Mouse (Mus musculus) hindbrain, postnatal 0 days (tissue): ENCODE measurements around the gene Gm21173. TPM values are rescaled to one million over a fixed set of nuclear protein-coding genes. Genes with fewer than 3 reads are reported as not detected.
"Not testable (repeated sequence)": the region's sequence is repeated elsewhere in the genome, so short reads cannot be mapped to it uniquely, and the experiment has no call there.

Experiments
- ATAC-seq: fragments of 200-750 bp; cut with Nextera tagmentation; 2 replicates; pipeline ENCODE4 v1.8.0; 2017; ENCODE audit warnings: mild to moderate bottlenecking, moderate TSS enrichment, moderate library complexity
- DNase-seq: peaks from one replicate; pipeline ENCODE4 v3.0.0-alpha.2; 2015; ENCODE audit warnings: low spot score
- H3K27ac ChIP-seq: fragments of 300-500 bp; sonication (generic); 2 replicates; pipeline ENCODE4 v1.5.1; 2014; ENCODE audit warnings: mild to moderate bottlenecking
- H3K27me3 ChIP-seq: fragments of 300-500 bp; sonication (generic); 2 replicates; pipeline ENCODE4 v1.6.1; 2014; ENCODE audit warnings: low read length, mixed read lengths; ENCODE audit not compliant: insufficient read depth
- H3K36me3 ChIP-seq: fragments of 300-500 bp; sonication (generic); 2 replicates; pipeline ENCODE4 v1.6.1; 2014; ENCODE audit warnings: low read length, mixed read lengths; ENCODE audit not compliant: insufficient read depth
- H3K4me1 ChIP-seq: fragments of 300-500 bp; sonication (generic); 2 replicates; pipeline ENCODE4 v1.6.1; 2014; ENCODE audit warnings: antibody characterized with exemption, low read length, mixed read lengths; ENCODE audit not compliant: insufficient read depth
- H3K4me2 ChIP-seq: fragments of 300-500 bp; sonication (generic); 2 replicates; pipeline ENCODE4 v1.6.1; 2014; ENCODE audit warnings: low read depth, mild to moderate bottlenecking, low read length, moderate library complexity, mixed read lengths
- H3K4me3 ChIP-seq: fragments of 300-500 bp; sonication (generic); 2 replicates; pipeline ENCODE4 v1.5.1; 2014; ENCODE audit warnings: low read length
- H3K9ac ChIP-seq: fragments of 300-500 bp; sonication (generic); replicated peaks from 2 replicates; pipeline ENCODE4 v1.6.1; 2014; ENCODE audit warnings: mild to moderate bottlenecking, low read length, moderate library complexity, mixed read lengths
- H3K9me3 ChIP-seq: fragments of 300-500 bp; sonication (generic); 2 replicates; pipeline ENCODE4 v1.6.1; 2016; ENCODE audit warnings: low read length, mixed read lengths
- WGBS: fragments of 180-500 bp; shearing (Covaris S2); extraction: QIAGEN DNeasy Blood & Tissue Kit; methylation state at CpG from one replicate; pipeline ENCODE4 v1.1.7; 2014; 5-methylcytosine and 5-hydroxymethylcytosine counted together
- polyA plus RNA-seq: library from polyadenylated mRNA; unstranded; fragments of >200 nt; fragmentation: Nextera tagmentation; extraction: Ambion mirVana; gene quantifications from 2 replicates; pipeline ENCODE4 v1.2.1, GENCODE M21; 2015
- total RNA-seq: library from RNA; depleted of rRNA; stranded (reverse); fragments of >200 nt; gene quantifications from 2 replicates; pipeline ENCODE4 v1.2.3, GENCODE M21; 2014; rRNA removed

The Gm21173 gene
- total RNA-seq (not detected in 2 replicates), polyA plus RNA-seq (not detected in 2 replicates)

DNA sequence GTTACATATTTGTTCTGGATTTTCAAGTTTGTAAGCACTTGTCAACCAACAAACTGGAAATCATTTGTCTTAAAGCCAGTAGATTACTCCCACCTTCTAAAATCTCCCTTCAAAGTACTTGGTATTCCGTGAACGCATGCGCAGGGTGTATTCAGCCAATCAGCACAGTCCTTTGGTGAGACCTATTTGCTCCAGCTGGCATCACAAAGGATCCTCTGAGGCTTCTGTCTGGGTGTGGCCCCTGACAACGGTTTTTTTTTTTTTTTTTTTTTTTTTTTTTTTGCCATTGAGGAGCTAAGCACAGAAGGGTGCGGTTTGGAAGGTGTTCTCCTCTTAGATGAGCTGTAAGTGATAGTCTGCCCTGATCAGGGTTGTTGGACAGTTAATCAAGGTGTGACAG lies at the start of gene Gm21173:
Gene Gm21173, plus strand, starts transcription at position 301 of the 400 bp plus-strand sequence.
- not testable (repeated sequence) for H3K4me3 ChIP-seq, H3K9ac ChIP-seq, H3K4me2 ChIP-seq, H3K4me1 ChIP-seq, H3K27me3 ChIP-seq, ATAC-seq, H3K27ac ChIP-seq, H3K36me3 ChIP-seq, H3K9me3 ChIP-seq, DNase-seq
- no CpG with 5 or more reads among the region's 5 CpGs for WGBS
